Mouse (Mus musculus): ENCODE measurements around the gene Mien1. TPM values are rescaled to one million over a fixed set of nuclear protein-coding genes. Genes with fewer than 3 reads are reported as not detected.

The Mien1 gene
- polyA plus RNA-seq (2015; fragmentation: Nextera tagmentation; extraction: Ambion mirVana) = 250 and 276 TPM in 2 replicates

- Histone ChIP-seq H3K4me2 (ENCODE audit: low read length) (peak within 1 kb of the TSS; percentile 92), H3K27me3 (replicated peaks; ENCODE audit: control insufficient read depth, insufficient read depth, low read length) (no peaks in the 10 kb centered on the region), H3K4me3 (ENCODE audit: low read length) (peak within 1 kb of the TSS; percentile 78), H3K9me3 (ENCODE audit: control insufficient read depth, low read length) (no peaks in the 10 kb centered on the region), H3K9ac (ENCODE audit: low read depth, low read length) (peak within 1 kb of the TSS; percentile 75), H3K27ac (ENCODE audit: low read depth, low read length) (peak within 1 kb of the TSS; percentile 69), H3K4me1 (ENCODE audit: control insufficient read depth, insufficient read depth, low read depth, low read length) (peaks cover 3% of the 10 kb centered on the region), H3K36me3 (ENCODE audit: control insufficient read depth, insufficient read depth, low read length) (no peaks in the 10 kb centered on the region)
- WGBS = 2% methylated on average over 43 of the region's 43 CpGs
- peak; percentile 93 for ATAC-seq
Measured at GRCm38 (mm10) chr11:98438331-98439158, at the start of gene Mien1. Gene Mien1 (minus strand): TSS chr11:98438991.

- Histone ChIP-seq H3K9me3 (ENCODE audit: control insufficient read depth, low read length) (no peaks in the 10 kb centered on the region), H3K4me1 (ENCODE audit: control insufficient read depth, insufficient read depth, low read depth, low read length) (no peaks in the 10 kb centered on the region), H3K27ac (ENCODE audit: low read depth, low read length) (no peak overlapping the region), H3K4me2 (ENCODE audit: low read length) (no peak overlapping the region), H3K27me3 (replicated peaks; ENCODE audit: control insufficient read depth, insufficient read depth, low read length) (no peaks in the 10 kb centered on the region), H3K36me3 (ENCODE audit: control insufficient read depth, insufficient read depth, low read length) (no peaks in the 10 kb centered on the region), H3K4me3 (ENCODE audit: low read length) (no peak overlapping the region), H3K9ac (ENCODE audit: low read depth, low read length) (no peak overlapping the region)
- WGBS = 85% methylated on average over 4 of the region's 5 CpGs
- no peak for ATAC-seq
Measured at GRCm38 (mm10) chr11:98487526-98488040, 48.8 kb upstream of the Mien1 start.

GRCm38 (mm10) chr11:98485749-98486148 lies 47.0 kb upstream of the Mien1 start:
- Histone ChIP-seq H3K4me2 (ENCODE audit: low read length) (no peak overlapping the region), H3K27me3 (replicated peaks; ENCODE audit: control insufficient read depth, insufficient read depth, low read length) (no peaks in the 10 kb centered on the region), H3K9me3 (ENCODE audit: control insufficient read depth, low read length) (no peaks in the 10 kb centered on the region), H3K4me3 (ENCODE audit: low read length) (no peak overlapping the region), H3K36me3 (ENCODE audit: control insufficient read depth, insufficient read depth, low read length) (no peaks in the 10 kb centered on the region), H3K4me1 (ENCODE audit: control insufficient read depth, insufficient read depth, low read depth, low read length) (no peaks in the 10 kb centered on the region), H3K27ac (ENCODE audit: low read depth, low read length) (no peak overlapping the region), H3K9ac (ENCODE audit: low read depth, low read length) (no peak overlapping the region)
- WGBS = 86% methylated on average over 2 of the region's 2 CpGs
- no peak for ATAC-seq

- Histone ChIP-seq H3K4me2 (ENCODE audit: low read length) (no peak overlapping the region), H3K36me3 (ENCODE audit: control insufficient read depth, insufficient read depth, low read length) (no peaks in the 10 kb centered on the region), H3K9me3 (ENCODE audit: control insufficient read depth, low read length) (no peaks in the 10 kb centered on the region), H3K27ac (ENCODE audit: low read depth, low read length) (no peak overlapping the region), H3K4me1 (ENCODE audit: control insufficient read depth, insufficient read depth, low read depth, low read length) (no peaks in the 10 kb centered on the region), H3K4me3 (ENCODE audit: low read length) (no peak overlapping the region), H3K9ac (ENCODE audit: low read depth, low read length) (no peak overlapping the region), H3K27me3 (replicated peaks; ENCODE audit: control insufficient read depth, insufficient read depth, low read length) (no peaks in the 10 kb centered on the region)
- WGBS = 84% methylated on average over 10 of the region's 10 CpGs
- no peak for ATAC-seq
Measured at GRCm38 (mm10) chr11:98482067-98482466, 43.3 kb upstream of the Mien1 start.

GRCm38 (mm10) chr11:98481231-98481630 lies 42.4 kb upstream of the Mien1 start:
- ATAC-seq = no peak
- Histone ChIP-seq H3K27ac (ENCODE audit: low read depth, low read length) (no peak overlapping the region), H3K4me1 (ENCODE audit: control insufficient read depth, insufficient read depth, low read depth, low read length) (no peaks in the 10 kb centered on the region), H3K27me3 (replicated peaks; ENCODE audit: control insufficient read depth, insufficient read depth, low read length) (no peaks in the 10 kb centered on the region), H3K36me3 (ENCODE audit: control insufficient read depth, insufficient read depth, low read length) (no peaks in the 10 kb centered on the region), H3K4me2 (ENCODE audit: low read length) (no peak overlapping the region), H3K4me3 (ENCODE audit: low read length) (no peak overlapping the region), H3K9ac (ENCODE audit: low read depth, low read length) (no peak overlapping the region), H3K9me3 (ENCODE audit: control insufficient read depth, low read length) (no peaks in the 10 kb centered on the region)
- 70% methylated on average over 6 of the region's 6 CpGs for WGBS

- no peak overlapping the region for H3K27ac ChIP-seq (ENCODE audit: low read depth, low read length)
- WGBS = 86% methylated on average over 12 of the region's 12 CpGs
- no peak overlapping the region for H3K4me2 ChIP-seq (ENCODE audit: low read length)
- no peaks in the 10 kb centered on the region for H3K36me3 ChIP-seq (ENCODE audit: control insufficient read depth, insufficient read depth, low read length)
- H3K9me3 ChIP-seq (ENCODE audit: control insufficient read depth, low read length) = no peaks in the 10 kb centered on the region
- ATAC-seq = no peak
- H3K4me3 ChIP-seq (ENCODE audit: low read length) = no peak overlapping the region
- H3K9ac ChIP-seq (ENCODE audit: low read depth, low read length) = no peak overlapping the region
- H3K27me3 ChIP-seq (replicated peaks; ENCODE audit: control insufficient read depth, insufficient read depth, low read length) = no peaks in the 10 kb centered on the region
- no peaks in the 10 kb centered on the region for H3K4me1 ChIP-seq (ENCODE audit: control insufficient read depth, insufficient read depth, low read depth, low read length)
Measured at GRCm38 (mm10) chr11:98479940-98480497, 41.2 kb upstream of the Mien1 start.

- no peak overlapping the region for H3K9ac ChIP-seq (ENCODE audit: low read depth, low read length)
- no peak overlapping the region for H3K4me2 ChIP-seq (ENCODE audit: low read length)
- H3K4me1 ChIP-seq (ENCODE audit: control insufficient read depth, insufficient read depth, low read depth, low read length) = no peaks in the 10 kb centered on the region
- no peak for ATAC-seq
- H3K36me3 ChIP-seq (ENCODE audit: control insufficient read depth, insufficient read depth, low read length) = no peaks in the 10 kb centered on the region
- H3K4me3 ChIP-seq (ENCODE audit: low read length) = no peak overlapping the region
- no peak overlapping the region for H3K27ac ChIP-seq (ENCODE audit: low read depth, low read length)
- no peaks in the 10 kb centered on the region for H3K27me3 ChIP-seq (replicated peaks; ENCODE audit: control insufficient read depth, insufficient read depth, low read length)
- 82% methylated on average over 13 of the region's 13 CpGs for WGBS
- H3K9me3 ChIP-seq (ENCODE audit: control insufficient read depth, low read length) = no peaks in the 10 kb centered on the region
Measured at GRCm38 (mm10) chr11:98479026-98479939, 40.5 kb upstream of the Mien1 start.

- H3K9ac ChIP-seq (ENCODE audit: low read depth, low read length) = no peak overlapping the region
- H3K27me3 ChIP-seq (replicated peaks; ENCODE audit: control insufficient read depth, insufficient read depth, low read length) = no peaks in the 10 kb centered on the region
- ATAC-seq = no peak
- WGBS = 74% methylated on average over 14 of the region's 14 CpGs
- no peak overlapping the region for H3K27ac ChIP-seq (ENCODE audit: low read depth, low read length)
- no peaks in the 10 kb centered on the region for H3K4me1 ChIP-seq (ENCODE audit: control insufficient read depth, insufficient read depth, low read depth, low read length)
- no peaks in the 10 kb centered on the region for H3K36me3 ChIP-seq (ENCODE audit: control insufficient read depth, insufficient read depth, low read length)
- H3K9me3 ChIP-seq (ENCODE audit: control insufficient read depth, low read length) = no peaks in the 10 kb centered on the region
- H3K4me2 ChIP-seq (ENCODE audit: low read length) = no peak overlapping the region
- H3K4me3 ChIP-seq (ENCODE audit: low read length) = no peak overlapping the region
Measured at GRCm38 (mm10) chr11:98477011-98477701, 38.4 kb upstream of the Mien1 start.
